Mouse (Mus musculus) neural tube, embryonic 11.5 days (tissue): Measurements from ENCODE around the gene Abhd14b. TPM values are rescaled to one million over a fixed set of nuclear protein-coding genes. Genes with fewer than 3 reads are reported as not detected.

ENCODE experiments used
- ATAC-seq: fragments of 200-750 bp; cut with Nextera tagmentation; 2 replicates; pipeline ENCODE4 v1.8.0; 2017; ENCODE audit warnings: moderate number of reproducible peaks, mild to moderate bottlenecking, moderate TSS enrichment, moderate library complexity; ENCODE audit not compliant: insufficient read depth, low FRiP score, low TSS enrichment
- DNase-seq: peaks from one replicate; pipeline ENCODE4 v3.0.0-alpha.2; 2015; ENCODE audit warnings: low spot score
- H3K27ac ChIP-seq: fragments of 300-500 bp; sonication (generic); 2 replicates; pipeline ENCODE4 v1.5.1; 2014; ENCODE audit warnings: low read depth, mild to moderate bottlenecking, low read length
- H3K27me3 ChIP-seq: fragments of 300-500 bp; sonication (generic); 2 replicates; pipeline ENCODE4 v1.6.1; 2014; ENCODE audit warnings: mild to moderate bottlenecking, low read length, mixed read lengths; ENCODE audit not compliant: control insufficient read depth, insufficient read depth
- H3K36me3 ChIP-seq: fragments of 300-500 bp; sonication (generic); 2 replicates; pipeline ENCODE4 v1.6.1; 2014; ENCODE audit warnings: mild to moderate bottlenecking, low read length, moderate library complexity, mixed read lengths; ENCODE audit not compliant: control insufficient read depth, insufficient read depth
- H3K4me1 ChIP-seq: fragments of 300-500 bp; sonication (generic); 2 replicates; pipeline ENCODE4 v1.6.1; 2014; ENCODE audit warnings: low read length, mixed read lengths; ENCODE audit not compliant: control insufficient read depth, insufficient read depth
- H3K4me2 ChIP-seq: fragments of 300-500 bp; sonication (generic); 2 replicates; pipeline ENCODE4 v1.6.1; 2014; ENCODE audit warnings: low read depth, mild to moderate bottlenecking, moderate library complexity
- H3K4me3 ChIP-seq: fragments of 300-500 bp; sonication (generic); 2 replicates; pipeline ENCODE4 v1.5.1; 2014; ENCODE audit warnings: low read depth, low read length
- H3K9ac ChIP-seq: fragments of 300-500 bp; sonication (generic); 2 replicates; pipeline ENCODE4 v1.6.1; 2014; ENCODE audit warnings: mild to moderate bottlenecking, low read length
- H3K9me3 ChIP-seq: fragments of 300-500 bp; sonication (generic); 2 replicates; pipeline ENCODE4 v1.6.1; 2016; ENCODE audit warnings: low read length; ENCODE audit not compliant: control insufficient read depth
- WGBS: fragments of 180-500 bp; shearing (Covaris S2); extraction: QIAGEN DNeasy Blood & Tissue Kit; methylation state at CpG from one replicate; pipeline ENCODE4 v1.1.7; 2014; 5-methylcytosine and 5-hydroxymethylcytosine counted together
- polyA plus RNA-seq: library from polyadenylated mRNA; unstranded; fragments of >200 nt; fragmentation: Nextera tagmentation; extraction: Ambion mirVana; gene quantifications from 2 replicates; pipeline ENCODE4 v1.2.1, GENCODE M21; 2014

The Abhd14b gene
- polyA plus RNA-seq, 1 experiment from 2014 or later: 7.3 TPM

- Histone ChIP-seq H3K27ac (no peak overlapping the region), H3K9me3 (no peaks in the 10 kb centered on the region), H3K4me1 (peaks cover 17% of the 10 kb centered on the region), H3K36me3 (no peaks in the 10 kb centered on the region), H3K4me3 (no peak overlapping the region), H3K27me3 (no peaks in the 10 kb centered on the region), H3K4me2 (no peak overlapping the region), H3K9ac (peak overlapping the region; percentile 24; the same call in 1 of the 2 replicates)
- DNase-seq: peak; percentile 77
- no peak for ATAC-seq
- WGBS: 2% methylated on average over 6 of the region's 6 CpGs
Measured at GRCm38 (mm10) chr9:106474456-106474855, 27.2 kb downstream of the Abhd14b start.

GRCm38 (mm10) chr9:106475046-106475445 lies 27.8 kb downstream of the Abhd14b start:
- Histone ChIP-seq H3K9ac (no peak overlapping the region), H3K9me3 (no peaks in the 10 kb centered on the region), H3K36me3 (no peaks in the 10 kb centered on the region), H3K4me2 (no peak overlapping the region), H3K27ac (no peak overlapping the region), H3K27me3 (no peaks in the 10 kb centered on the region), H3K4me1 (peaks cover 17% of the 10 kb centered on the region), H3K4me3 (no peak overlapping the region)
- DNase-seq (no peak), ATAC-seq (no peak)
- WGBS: 64% methylated on average over 7 of the region's 7 CpGs

GRCm38 (mm10) chr9:106475663-106476001 lies 28.4 kb downstream of the Abhd14b start, which contains the start of gene Rrp9:
Rrp9 (plus strand) TSS chr9:106475963.
- H3K36me3 ChIP-seq: no peaks in the 10 kb centered on the region
- 89% methylated on average over 10 of the region's 10 CpGs for WGBS
- no peaks in the 10 kb centered on the region for H3K27me3 ChIP-seq
- H3K4me3 ChIP-seq: no peak within 1 kb of the TSS
- peak within 1 kb of the TSS; percentile 12; the same call in 1 of the 2 replicates for H3K9ac ChIP-seq
- no peak for ATAC-seq
- peaks cover 17% of the 10 kb centered on the region for H3K4me1 ChIP-seq
- no peak for DNase-seq
- H3K27ac ChIP-seq: no peak within 1 kb of the TSS
- peak within 1 kb of the TSS; percentile 3; the same call in 1 of the 2 replicates for H3K4me2 ChIP-seq
- H3K9me3 ChIP-seq: no peaks in the 10 kb centered on the region

- H3K4me1 ChIP-seq: peaks cover 17% of the 10 kb centered on the region
- H3K4me2 ChIP-seq: peak overlapping the region; percentile 3; the same call in 1 of the 2 replicates
- DNase-seq (no peak), ATAC-seq (peak; percentile 42; the same call in 1 of the 2 replicates)
- no peaks in the 10 kb centered on the region for H3K9me3 ChIP-seq
- H3K27ac ChIP-seq: no peak overlapping the region
- H3K9ac ChIP-seq: peak overlapping the region; percentile 12; the same call in 1 of the 2 replicates
- 41% methylated on average over 16 of the region's 16 CpGs for WGBS
- H3K36me3 ChIP-seq: no peaks in the 10 kb centered on the region
- no peak overlapping the region for H3K4me3 ChIP-seq
- no peaks in the 10 kb centered on the region for H3K27me3 ChIP-seq
Measured at GRCm38 (mm10) chr9:106476002-106476923, 29.0 kb downstream of the Abhd14b start.

GRCm38 (mm10) chr9:106476924-106477484 lies 29.7 kb downstream of the Abhd14b start, which contains the start of gene Parp3:
Parp3 (minus strand) TSS chr9:106476949.
- under 1% methylated on average over 41 of the region's 41 CpGs for WGBS
- peak within 1 kb of the TSS; percentile 75 for H3K9ac ChIP-seq
- peak; percentile 99 for DNase-seq
- H3K4me1 ChIP-seq: peaks cover 13% of the 10 kb centered on the region
- peak within 1 kb of the TSS; percentile 92 for H3K4me2 ChIP-seq
- H3K9me3 ChIP-seq: no peaks in the 10 kb centered on the region
- H3K27me3 ChIP-seq: no peaks in the 10 kb centered on the region
- no peaks in the 10 kb centered on the region for H3K36me3 ChIP-seq
- no peak within 1 kb of the TSS for H3K27ac ChIP-seq
- ATAC-seq: peak; percentile 96
- H3K4me3 ChIP-seq: peak within 1 kb of the TSS; percentile 73

- peak overlapping the region; percentile 73 for H3K4me3 ChIP-seq
- H3K9ac ChIP-seq: peak overlapping the region; percentile 75
- no peaks in the 10 kb centered on the region for H3K27me3 ChIP-seq
- peaks cover 12% of the 10 kb centered on the region for H3K4me1 ChIP-seq
- peak overlapping the region; percentile 92 for H3K4me2 ChIP-seq
- no peaks in the 10 kb centered on the region for H3K36me3 ChIP-seq
- ATAC-seq (no peak), DNase-seq (no peak)
- no peaks in the 10 kb centered on the region for H3K9me3 ChIP-seq
- no peak overlapping the region for H3K27ac ChIP-seq
- WGBS: 4% methylated on average over 16 of the region's 16 CpGs
Measured at GRCm38 (mm10) chr9:106477649-106478048, 30.4 kb downstream of the Abhd14b start.

GRCm38 (mm10) chr9:106478101-106478500 lies 30.8 kb downstream of the Abhd14b start:
- WGBS: 84% methylated on average over 9 of the region's 9 CpGs
- DNase-seq (no peak), ATAC-seq (no peak)
- no peak overlapping the region for H3K27ac ChIP-seq
- peak overlapping the region; percentile 75 for H3K9ac ChIP-seq
- no peaks in the 10 kb centered on the region for H3K36me3 ChIP-seq
- no peaks in the 10 kb centered on the region for H3K9me3 ChIP-seq
- H3K4me1 ChIP-seq: peaks cover 12% of the 10 kb centered on the region
- H3K27me3 ChIP-seq: no peaks in the 10 kb centered on the region
- H3K4me2 ChIP-seq: peak overlapping the region; percentile 92
- peak overlapping the region; percentile 73 for H3K4me3 ChIP-seq

- WGBS: 94% methylated on average over 7 of the region's 7 CpGs
- no peak for DNase-seq
Measured at GRCm38 (mm10) chr9:106480541-106480940, 33.3 kb downstream of the Abhd14b start.

More at GRCm38 (mm10) chr9:106480541-106480940, 33.3 kb downstream of the Abhd14b start:
- no peak for ATAC-seq
- Histone ChIP-seq H3K9me3 (no peaks in the 10 kb centered on the region), H3K4me2 (no peak overlapping the region), H3K4me3 (no peak overlapping the region), H3K4me1 (peaks cover 7% of the 10 kb centered on the region), H3K27me3 (no peaks in the 10 kb centered on the region), H3K9ac (no peak overlapping the region), H3K27ac (no peak overlapping the region), H3K36me3 (peaks cover 7% of the 10 kb centered on the region; the same call in 1 of the 2 replicates)
